Mouse (Mus musculus) testis, adult 2 months (tissue): ENCODE measurements around the gene Cd4.

ENCODE experiments used
- CTCF ChIP-seq: fragments of 200-500 bp; IDR thresholded peaks from 2 replicates; pipeline ENCODE4 v1.5.1; 2012; ENCODE audit warnings: low read depth, mild to moderate bottlenecking, inconsistent platforms, low read length, moderate library complexity; ENCODE audit not compliant: control insufficient read depth, insufficient read depth, insufficient replicate concordance
- POLR2A ChIP-seq: fragments of 200-500 bp; IDR thresholded peaks from 2 replicates; pipeline ENCODE4 v1.6.1; 2012; ENCODE audit warnings: low read depth, mild to moderate bottlenecking, inconsistent platforms, low read length, moderate library complexity; ENCODE audit not compliant: control insufficient read depth

- TF ChIP-seq POLR2A (peak; percentile 79), CTCF (peak; percentile 90)
These were observed 42.9 kb upstream of the Cd4 start, which contains the start of gene Mlf2 for GRCm38 (mm10) chr6:124930754-124931524.
